Mouse (Mus musculus) hindlimb bud, embryonic 11.5 days (tissue): ENCODE measurements around the gene Stat3.

Experiments used
- DNase-seq: peaks from one replicate; pipeline ENCODE4 v3.0.0-alpha.2; 2012; ENCODE audit warnings: low read depth, low spot score; ENCODE audit errors: extremely low spot score

Stat3 gene

DNA sequence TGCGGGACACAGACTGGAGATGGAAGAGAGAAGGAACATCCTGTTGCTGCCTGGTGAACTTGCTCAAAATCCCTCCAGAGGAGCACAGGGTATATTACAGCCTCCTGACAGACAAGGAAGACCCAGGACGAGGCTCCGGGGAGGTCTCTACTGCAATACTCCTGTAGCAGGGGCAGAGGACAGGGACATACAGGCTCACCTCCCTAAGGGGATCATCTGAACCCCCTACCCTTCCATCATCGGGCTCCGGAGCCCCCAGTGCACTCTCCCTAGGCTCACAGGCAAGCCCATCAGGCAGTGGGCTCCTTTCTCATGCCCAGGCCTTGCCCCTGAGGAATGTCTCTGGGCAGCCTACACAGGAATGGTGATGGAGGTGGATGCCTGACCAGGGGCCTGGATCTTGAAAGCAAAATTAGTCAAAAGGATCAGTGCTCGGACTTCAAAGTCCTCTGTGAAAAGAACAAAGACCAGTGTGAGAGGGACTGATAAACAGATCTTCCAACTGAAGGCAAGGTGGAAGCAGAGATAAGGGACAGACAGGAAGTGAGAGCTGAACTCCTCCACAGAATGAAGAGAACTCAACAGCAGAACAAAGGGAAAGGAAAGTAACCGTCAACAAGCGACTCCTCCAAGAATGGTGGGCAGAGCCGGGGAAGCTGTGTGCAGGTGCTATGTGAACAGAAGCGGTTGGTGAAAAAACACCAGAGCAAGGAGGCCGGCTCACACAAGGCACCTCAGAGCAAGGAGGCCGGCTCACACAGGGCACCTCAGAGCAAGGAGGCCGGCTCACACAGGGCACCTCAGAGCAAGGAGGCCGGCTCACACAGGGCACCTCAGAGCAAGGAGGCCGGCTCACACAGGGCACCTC is 47.9 kb downstream of the Stat3 start:
- no peak for DNase-seq

GRCm38 (mm10) chr11:100890481-100890880 is 48.9 kb downstream of the Stat3 start:
- no peak for DNase-seq

- no peak for DNase-seq
Measured at GRCm38 (mm10) chr11:100888348-100888820, 51.0 kb downstream of the Stat3 start.

- no peak for DNase-seq
Measured at GRCm38 (mm10) chr11:100887764-100888163, 51.6 kb downstream of the Stat3 start.

DNA sequence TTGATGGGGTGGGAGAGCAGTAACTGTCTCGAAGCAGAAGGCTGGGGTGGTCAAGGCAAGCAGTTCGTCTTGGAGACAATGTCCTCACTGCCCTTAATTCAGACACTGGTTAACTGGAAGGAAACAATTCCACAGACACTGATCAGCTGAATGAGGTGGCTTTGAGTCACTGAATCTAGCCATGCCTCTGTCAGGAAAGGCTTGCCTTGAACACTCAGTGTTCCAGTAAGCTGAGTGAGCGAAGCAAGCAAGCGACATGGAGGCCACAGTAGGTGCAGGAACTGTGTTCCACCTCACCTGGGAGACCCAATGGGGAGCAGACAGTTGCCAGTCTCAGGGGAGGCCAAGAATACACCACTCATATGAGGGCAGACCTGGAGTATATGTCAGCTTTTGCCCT is 52.1 kb downstream of the Stat3 start:
- DNase-seq = no peak

DNA sequence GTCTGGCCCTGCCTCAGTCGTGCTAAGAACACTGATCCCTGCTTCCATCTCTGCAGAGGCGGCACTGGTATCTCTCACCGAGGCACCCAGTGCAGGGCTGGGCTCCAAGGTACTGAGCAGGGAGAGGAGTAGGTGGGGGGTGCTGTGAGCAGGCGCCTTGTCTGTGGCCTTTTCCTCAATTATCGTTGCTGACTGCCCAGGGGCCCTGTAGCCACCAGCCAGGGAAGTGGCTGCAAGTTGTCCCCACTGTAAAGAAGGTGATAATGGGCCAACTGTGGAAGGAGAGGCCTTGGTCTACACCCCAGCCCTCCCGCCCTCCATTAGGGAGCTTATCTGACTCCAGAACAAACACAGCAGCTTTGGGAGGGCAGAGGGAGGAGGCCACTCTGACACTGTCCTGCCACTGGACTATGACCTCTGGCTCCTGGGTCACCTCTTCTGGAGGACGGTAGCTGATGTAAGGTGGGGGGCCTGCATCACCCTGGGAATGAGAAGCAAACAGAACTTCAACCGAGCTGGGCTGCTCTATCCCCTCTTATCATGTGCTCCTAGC is 53.1 kb downstream of the Stat3 start:
- DNase-seq = no peak

GRCm38 (mm10) chr11:100885472-100885871 is 53.9 kb downstream of the Stat3 start:
- DNase-seq = no peak

- no peak for DNase-seq
Measured at GRCm38 (mm10) chr11:100883640-100884039, 55.7 kb downstream of the Stat3 start.

- DNase-seq = no peak
Measured at GRCm38 (mm10) chr11:100879321-100880078, 59.8 kb downstream of the Stat3 start.

- DNase-seq = no peak
Measured at GRCm38 (mm10) chr11:100875761-100876160, 63.6 kb downstream of the Stat3 start.

DNA sequence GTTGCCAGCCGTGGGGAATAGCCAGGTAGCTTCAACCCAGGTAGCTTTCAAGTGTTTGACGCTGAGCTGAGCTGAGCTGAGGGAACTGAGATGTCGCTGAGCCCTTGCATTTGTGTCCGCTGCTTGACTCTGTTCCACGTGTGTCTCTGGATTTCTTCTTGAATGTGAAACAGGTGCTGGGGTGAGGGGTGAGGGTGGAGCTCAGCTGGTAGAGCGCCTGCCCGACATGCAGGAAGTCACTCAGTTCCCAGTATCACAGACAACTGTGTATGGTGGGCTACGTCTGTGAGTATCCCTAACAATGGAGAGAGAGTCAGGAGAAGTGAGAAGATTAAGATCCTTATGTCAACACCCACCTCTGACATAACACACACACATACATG is 68.4 kb downstream of the Stat3 start:
- DNase-seq = no peak

- no peak for DNase-seq
Measured at GRCm38 (mm10) chr11:100870256-100870967, 68.9 kb downstream of the Stat3 start.

- DNase-seq = no peak
Measured at GRCm38 (mm10) chr11:100865618-100866017, 73.7 kb downstream of the Stat3 start.

GRCm38 (mm10) chr11:100863141-100863540 is 76.2 kb downstream of the Stat3 start:
- no peak for DNase-seq

- DNase-seq = no peak
Measured at GRCm38 (mm10) chr11:100861836-100862235, 77.5 kb downstream of the Stat3 start.

DNA sequence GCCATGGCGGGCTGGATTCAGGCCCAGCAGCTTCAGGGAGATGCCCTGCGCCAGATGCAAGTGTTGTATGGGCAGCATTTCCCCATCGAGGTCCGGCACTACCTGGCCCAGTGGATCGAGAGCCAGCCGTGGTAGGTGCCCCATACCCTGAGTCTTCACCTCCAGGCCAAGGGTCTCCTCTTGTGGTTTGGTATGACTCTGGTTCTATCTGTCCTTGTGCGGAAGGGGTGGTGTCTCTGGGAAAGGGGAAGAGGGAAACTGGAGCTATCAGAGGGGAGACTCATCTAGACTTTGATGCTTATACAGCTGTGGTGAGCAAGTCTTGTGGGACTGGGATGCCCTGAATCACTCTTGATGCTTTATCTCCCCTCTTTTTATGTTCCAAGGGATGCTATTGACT is 78.0 kb downstream of the Stat3 start:
- DNase-seq = no peak

- no peak for DNase-seq
Measured at GRCm38 (mm10) chr11:100860198-100861048, 78.9 kb downstream of the Stat3 start.

DNA sequence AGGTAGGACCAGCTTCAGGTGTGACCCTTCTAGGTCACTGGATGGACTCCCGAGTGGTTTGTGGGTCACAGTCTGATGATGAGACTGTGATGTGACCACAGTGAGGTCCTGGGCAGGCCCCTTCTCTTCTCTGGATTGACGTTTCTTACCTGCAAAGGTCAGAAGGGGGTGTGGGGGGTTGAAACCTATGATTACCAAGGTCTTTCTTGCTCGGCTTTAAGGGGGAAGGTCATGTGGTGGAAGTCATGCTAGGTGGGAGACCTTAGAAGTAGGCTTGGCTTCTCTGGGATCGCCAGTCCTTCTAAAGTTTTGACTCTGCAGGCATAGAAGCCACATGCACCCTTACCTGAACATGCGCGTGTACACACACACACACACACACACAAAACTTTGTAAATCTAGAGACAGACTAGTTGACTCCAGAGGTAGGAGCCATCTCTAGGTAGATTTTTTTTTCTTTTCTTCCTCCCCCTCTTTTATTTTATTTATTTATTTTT is 79.7 kb downstream of the Stat3 start:
- no peak for DNase-seq

DNA sequence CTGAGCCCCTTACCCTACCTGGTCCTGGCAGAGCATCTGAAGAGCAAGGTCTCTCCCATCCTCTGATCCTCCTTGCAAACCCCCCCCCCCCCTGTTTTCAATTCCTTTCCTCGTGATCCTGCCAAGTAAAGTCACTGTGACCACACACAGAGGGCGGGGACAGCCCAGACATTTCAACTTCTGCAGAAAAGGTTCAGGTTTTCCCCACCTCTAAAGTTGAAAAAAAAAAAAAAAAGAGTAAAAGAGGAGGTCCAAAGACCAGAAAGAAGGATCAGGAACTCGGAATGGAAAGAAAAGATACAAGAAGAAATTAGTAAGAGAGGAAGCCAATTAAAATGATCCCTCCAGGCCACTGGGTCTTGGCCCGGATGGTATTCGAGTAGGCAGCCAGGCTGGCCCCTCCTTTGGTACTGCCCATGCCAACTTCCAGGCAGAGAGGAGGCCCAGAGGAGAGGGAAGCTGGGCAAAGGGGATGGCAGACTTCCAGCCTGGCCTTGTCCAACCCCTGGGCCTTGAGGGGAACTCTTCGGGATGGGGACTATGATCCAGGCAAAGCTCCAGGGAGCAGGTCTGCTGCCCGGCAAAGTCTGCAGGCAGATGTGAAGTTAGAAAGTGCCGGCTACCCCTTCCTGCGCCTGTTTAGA is 80.3 kb downstream of the Stat3 start, which contains the start of gene Stat5a:
Stat5a (plus strand) TSS at position 417 of the 644 bp plus-strand sequence.
- no peak for DNase-seq
